Mouse (Mus musculus): ENCODE measurements around the gene Otog.

The Otog gene

DNA sequence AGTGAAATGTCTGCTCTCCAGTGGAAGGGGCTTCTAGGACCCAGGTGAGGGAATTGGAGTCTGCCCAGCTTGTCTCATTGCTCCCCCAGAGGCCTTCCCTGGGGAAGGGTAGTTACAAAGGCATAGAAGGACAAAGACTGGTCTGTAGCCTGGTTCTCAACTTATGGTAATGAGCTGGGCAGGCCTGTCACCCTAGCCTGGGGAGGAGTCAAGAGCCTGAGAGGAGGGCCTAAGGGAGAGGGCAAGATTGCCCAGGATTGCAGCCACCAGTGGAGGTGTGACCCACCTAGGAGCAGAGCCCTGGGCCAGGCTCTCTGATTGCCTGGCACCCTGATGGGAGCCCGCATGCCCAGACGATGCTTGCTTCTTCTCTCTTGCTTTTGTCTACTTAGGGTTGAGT is at the start of gene Otog:
Gene Otog, plus strand, starts transcription at position 292 of the 400 bp plus-strand sequence.
- no peak for DNase-seq (ENCODE audit: extremely low spot score, low read depth, low spot score)

DNA sequence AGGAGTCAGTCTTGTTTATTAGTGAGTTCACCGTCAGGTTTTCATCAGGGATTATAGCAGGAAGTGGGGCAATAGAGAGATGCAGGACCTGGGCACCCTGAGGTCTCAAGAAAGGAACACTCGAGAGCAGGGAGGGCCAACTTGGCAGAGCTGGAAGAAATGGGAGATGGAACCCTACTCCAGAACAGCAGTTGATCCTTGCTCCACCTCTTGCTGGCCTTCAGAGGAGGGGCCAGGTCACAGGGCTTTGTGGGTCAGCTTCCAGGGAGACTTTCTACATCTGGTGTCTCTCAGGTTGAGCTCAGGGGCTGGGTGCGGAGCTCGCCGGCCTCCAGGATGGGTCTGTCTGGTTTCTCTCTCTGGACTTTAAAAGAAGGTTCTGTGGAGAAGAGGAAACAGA is 45.4 kb upstream of the Otog start:
- DNase-seq (ENCODE audit: extremely low spot score, low read depth, low spot score): no peak

DNA sequence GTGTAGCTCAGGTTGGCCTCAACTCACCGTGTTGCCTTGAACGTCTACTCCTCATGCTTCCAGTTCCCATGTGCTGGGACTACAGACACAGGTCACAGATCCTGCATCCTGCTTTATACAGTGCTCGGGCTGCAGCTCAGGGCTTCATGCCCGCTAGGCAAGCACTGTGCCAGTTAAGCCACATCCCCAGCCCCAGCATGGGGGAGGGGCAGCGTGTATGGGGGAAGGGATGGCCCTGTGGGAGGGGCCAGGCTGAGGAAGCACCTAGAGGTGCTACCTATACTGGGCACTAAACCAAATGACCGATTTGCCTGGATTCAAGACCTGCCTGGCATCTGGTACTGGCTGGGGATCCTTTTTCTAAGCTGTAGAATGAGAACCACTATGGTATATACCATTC is 40.8 kb upstream of the Otog start:
- DNase-seq (ENCODE audit: extremely low spot score, low read depth, low spot score): no peak

DNA sequence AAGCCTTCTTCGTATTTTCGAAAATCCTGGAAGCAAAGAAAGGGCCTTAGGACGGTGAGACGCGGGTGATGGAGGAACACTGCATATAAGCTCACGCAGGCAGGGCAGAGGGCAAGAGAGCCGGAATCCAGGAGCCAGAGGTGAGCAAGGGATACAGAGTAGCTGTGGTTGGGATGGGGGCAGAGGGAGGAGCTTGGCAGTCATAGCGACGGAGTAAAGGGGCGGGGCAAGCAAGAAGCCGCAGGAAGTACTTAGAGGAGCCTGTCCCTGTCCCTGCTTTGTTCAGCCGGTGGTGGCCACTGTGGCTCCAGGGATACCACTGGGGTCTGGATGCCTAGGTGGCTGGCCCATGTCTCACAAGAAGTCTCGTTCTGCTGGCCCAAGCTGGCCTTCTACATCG is 39.1 kb upstream of the Otog start:
- DNase-seq (ENCODE audit: extremely low spot score, low read depth, low spot score): no peak

DNA sequence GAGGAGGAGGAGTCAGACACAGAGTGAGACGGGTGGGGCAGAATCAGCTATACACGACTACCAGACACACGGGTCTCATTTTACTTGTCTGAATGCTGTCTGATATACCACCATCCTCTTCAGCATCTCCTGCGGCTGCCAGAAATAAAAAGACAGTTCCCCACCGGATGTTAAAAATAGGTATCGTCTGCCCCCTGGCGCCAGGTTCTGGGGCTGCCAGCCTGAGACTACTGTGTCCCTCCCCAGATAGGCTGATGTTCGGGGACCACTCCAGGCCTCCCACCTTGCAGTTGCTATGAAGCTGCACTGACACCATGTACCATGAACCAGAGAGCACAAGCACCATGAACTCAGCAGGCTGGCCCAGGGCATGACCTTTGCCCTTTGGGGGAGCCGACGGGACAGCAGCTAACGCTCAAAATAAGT is 36.7 kb upstream of the Otog start:
- no peak for DNase-seq (ENCODE audit: extremely low spot score, low read depth, low spot score)

DNA sequence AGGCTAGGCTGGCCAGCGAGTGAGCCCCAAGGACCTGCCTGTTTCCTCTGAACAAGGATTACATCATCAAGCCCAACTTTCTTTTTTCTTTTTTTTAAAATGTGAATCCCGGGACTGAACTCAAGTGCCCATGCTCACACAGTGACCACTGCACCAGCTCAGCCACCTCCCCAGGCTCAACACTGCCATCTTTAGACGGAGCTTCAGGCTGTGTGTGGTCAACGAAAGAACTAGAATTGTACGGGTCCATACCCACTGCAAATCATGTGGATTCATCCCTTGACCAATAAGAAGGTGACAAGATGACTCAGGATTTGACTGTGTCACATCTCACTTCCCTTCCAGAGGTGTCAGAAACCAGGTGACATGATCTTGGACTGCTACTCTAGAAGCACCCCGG is 36.0 kb upstream of the Otog start:
- no peak for DNase-seq (ENCODE audit: extremely low spot score, low read depth, low spot score)

DNA sequence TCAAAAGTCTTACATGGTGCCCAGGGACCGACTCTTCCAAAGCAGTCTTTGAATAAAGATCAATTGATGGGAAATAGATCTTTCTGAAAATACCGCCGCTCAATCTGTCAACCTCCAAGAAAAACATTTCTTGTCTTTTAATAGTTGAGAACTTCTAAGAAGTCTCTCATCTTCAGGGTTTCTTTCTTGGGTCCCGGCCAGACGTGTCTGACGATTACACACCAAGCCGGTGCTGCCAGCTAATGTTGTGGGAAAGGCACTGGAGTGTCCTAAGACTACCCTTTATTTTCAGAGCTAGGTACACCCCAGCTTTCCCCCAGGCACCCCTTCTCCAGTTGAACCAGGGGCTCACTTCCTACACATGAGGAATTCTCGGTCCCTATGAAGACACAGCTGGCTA is 32.7 kb upstream of the Otog start:
- DNase-seq (ENCODE audit: extremely low spot score, low read depth, low spot score): no peak

DNA sequence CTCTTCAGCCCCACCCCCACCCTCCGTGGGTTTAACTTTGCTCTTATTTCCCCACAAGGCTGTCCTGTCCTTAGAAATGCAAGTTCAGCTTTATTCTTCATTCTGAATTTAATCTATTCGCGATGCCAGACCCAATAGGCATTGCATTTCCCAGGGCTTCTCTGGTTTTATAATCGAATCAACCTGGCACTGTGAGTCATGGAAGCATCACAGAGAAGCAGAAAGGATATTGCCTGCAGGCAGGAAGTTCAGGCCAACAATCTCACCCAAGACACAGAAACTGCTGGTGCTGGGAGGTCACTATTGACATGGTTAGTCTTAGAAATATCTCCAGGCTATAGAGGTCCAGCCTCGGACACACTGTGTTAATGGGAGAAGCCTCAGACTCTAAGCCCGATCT is 30.5 kb upstream of the Otog start:
- DNase-seq (ENCODE audit: extremely low spot score, low read depth, low spot score): no peak

DNA sequence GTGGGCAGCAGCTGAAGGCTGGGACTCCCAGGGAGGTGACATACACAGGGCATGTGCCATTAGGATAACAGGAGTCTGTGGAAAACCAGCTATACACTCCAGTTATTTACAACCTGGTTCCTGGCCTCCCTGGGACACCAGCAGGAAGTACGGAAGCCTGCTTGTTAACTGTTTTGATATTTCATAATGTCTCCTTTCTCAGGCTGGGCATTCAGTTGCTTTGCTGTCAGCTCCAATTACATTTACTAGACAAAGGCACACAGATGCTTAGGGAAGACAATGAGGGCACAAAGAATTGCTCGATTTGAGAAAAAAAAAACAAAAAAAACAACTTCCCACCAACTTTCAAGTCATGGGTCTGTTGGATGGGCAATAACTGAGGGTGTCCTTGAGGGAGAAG is 24.3 kb upstream of the Otog start:
- DNase-seq (ENCODE audit: extremely low spot score, low read depth, low spot score): no peak

DNA sequence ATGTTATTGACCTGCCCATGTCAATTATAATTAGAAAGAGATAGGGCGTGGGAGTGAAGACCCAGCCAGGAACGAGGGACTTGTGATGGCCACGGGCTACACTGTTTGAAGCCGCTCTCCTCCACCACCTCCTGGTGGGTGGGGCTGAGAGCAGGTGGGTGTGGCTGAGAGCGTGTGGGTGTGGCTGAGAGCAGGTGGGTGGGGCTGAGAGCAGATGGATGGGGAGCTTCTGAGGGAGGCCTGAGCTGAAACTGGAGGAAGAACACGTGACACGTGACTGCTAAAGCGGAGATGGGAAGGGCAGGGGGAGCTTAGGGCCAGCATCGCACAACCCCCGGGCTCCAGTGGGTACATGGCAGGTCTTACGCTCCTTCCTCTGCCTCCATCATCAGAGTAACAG is 22.4 kb upstream of the Otog start:
- DNase-seq (ENCODE audit: extremely low spot score, low read depth, low spot score): no peak

DNA sequence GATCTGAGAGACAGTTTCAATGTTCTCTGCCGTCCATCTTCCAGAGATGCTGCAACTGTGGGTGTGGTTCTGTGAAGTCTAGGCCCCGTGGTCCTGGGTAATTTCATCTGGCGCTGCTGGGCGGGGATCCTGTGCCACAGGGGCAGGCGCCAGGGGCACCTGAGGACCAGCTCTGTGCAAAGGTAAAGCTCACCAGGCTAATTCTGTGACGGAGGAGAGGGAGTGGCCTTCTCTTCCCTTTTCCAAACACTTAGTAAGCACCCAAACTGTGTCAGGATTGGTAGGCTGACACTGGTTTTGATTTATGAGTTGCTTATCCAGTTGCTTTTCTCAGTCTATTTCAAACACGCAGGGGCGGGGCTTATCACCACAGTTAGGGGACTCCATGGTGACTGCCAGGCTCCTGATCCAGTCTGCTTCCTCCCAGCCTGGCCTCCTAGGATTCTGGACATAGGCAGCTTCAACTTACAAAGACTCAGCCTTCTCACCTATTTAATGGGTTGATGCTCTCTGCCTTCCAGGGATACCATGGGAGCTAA is 20.1 kb upstream of the Otog start:
- DNase-seq (ENCODE audit: extremely low spot score, low read depth, low spot score): no peak

DNA sequence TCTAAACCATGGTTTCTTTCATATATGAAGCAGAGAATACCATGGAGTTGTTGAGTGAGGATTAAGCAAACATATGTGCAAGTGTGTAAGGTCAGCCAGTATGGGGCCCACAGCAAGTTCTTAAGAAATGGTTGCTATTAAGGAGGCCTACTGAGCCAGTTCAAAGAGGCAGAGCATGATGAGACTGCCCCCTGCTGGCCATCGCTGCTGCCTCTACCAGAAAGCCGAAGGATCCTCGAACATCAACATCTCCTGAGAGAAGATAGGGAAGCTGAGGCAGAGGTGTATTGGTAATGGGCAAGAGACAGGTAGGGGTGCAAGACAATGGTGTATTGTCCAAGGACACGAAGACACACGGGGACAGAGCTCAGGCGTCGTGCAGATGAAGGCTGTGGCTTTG is 14.5 kb upstream of the Otog start:
- DNase-seq (ENCODE audit: extremely low spot score, low read depth, low spot score): no peak

DNA sequence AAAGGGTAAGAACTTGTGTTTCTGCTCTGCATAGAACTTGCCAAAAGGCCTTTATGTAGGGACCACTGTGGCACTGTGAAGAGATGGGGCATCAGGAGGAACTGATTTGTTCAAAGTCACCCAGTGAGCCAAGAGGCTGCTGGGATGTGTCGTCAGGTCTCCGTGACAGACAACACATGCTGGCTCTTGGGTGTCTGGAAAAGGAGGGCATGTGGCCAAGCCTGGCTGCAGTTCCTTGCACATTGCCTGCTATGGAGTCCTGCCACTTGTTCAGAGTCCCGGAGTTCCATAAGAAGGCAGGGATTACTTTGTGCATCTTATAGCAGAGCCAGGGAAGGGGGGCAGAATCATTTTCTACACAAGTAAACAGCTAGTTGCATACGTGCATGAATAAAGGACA is 13.9 kb upstream of the Otog start:
- no peak for DNase-seq (ENCODE audit: extremely low spot score, low read depth, low spot score)

DNA sequence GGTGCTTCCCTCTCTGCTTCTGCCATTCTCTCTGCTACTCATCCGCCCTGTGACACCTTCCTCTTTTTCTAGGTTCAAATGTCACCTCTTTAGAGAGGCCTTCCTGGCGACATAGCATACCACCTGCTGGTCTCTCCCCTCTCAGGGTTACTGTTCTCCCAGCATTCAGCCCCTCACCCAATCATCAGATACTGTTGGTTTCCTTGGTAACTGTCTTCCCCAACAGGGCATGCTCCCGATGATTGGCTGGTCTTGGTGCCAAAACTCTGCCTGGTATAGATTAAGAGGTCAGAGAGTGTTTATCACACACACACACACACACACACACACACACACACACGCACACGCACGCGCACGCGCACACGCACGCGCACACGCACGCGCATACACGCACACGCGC is 4.8 kb upstream of the Otog start:
- DNase-seq (ENCODE audit: extremely low spot score, low read depth, low spot score): no peak

DNA sequence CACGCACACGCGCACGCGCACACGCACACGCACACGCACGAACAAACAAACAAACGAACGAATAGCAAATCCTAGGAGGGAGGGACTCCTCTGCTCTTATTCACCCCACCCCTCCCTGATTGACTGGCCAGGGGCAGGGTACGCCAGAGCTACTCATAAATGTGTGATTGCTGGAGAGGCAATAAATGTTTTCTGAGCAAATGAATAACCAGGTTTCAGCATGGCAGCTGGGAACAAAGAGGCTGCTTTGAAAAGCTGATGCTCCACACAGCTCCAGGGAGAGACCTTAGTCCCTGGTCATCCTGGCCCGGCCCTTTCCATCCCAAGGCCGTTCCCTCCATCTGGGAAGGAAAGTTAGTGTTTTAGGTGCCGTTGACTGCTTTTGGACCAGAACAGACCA is 4.4 kb upstream of the Otog start:
- no peak for DNase-seq (ENCODE audit: extremely low spot score, low read depth, low spot score)

DNA sequence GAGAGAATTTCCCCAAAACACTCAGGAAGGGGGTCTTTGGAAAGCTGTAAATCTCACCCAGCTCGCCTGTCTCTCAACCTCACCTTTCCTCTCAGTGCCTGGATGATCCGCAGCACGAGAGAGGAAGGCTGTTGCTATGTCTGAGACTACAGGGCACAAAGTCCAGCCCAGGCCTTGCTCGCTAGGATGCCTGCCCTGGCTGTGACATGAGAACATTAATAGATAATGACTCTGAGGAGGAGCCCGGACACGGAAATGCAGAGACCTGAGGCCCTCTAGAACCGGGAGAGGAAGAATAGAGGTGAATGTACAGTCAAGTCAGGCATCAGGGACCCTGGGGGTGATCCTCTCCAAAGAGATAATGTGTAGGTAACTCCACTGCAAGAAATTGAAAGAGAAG is 3.6 kb upstream of the Otog start:
- no peak for DNase-seq (ENCODE audit: extremely low spot score, low read depth, low spot score)

DNA sequence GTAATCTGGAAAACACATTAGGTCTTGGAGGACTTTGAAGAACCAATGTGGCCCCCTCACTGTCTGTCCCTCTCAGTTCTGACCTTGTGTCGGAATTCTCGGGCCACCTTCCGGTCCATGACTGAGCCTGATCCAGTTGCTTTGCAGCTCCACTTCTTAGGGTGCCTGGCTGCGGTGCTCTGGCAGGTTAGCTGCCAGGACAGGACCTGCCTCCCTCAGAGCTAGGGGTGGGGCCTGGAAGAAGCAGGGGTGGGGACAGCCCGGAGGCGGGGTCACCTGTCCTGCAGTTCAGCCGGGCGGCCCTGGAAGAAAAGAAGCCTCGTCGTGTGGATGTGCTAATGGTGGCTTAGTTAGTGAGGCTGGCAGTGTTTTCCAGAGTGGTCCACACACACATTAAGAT is 2.4 kb upstream of the Otog start, which contains the start of gene Ush1c:
Gene Ush1c, minus strand, starts transcription at position 158 of the 400 bp plus-strand sequence.
- DNase-seq (ENCODE audit: extremely low spot score, low read depth, low spot score): no peak

DNA sequence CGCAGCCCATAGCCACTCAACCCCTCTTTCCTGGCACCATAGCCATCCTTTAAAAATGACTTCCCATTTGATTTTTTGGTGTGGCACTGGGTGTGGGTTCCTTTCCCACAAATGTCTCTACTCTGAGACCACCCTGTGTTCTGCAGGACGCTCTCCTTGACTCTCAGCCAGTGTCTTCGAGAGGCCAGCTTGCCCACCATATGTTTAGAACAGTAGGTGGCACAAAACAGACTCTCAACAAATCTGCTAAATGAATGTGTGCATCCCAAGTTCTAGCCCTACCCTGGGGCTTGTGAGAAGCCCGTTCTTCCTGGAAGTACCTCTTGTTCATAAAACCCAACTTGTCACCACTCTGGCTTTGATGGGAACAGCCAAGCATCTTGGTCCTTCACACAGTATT is 696 bp upstream of the Otog start:
- no peak for DNase-seq (ENCODE audit: extremely low spot score, low read depth, low spot score)

DNA sequence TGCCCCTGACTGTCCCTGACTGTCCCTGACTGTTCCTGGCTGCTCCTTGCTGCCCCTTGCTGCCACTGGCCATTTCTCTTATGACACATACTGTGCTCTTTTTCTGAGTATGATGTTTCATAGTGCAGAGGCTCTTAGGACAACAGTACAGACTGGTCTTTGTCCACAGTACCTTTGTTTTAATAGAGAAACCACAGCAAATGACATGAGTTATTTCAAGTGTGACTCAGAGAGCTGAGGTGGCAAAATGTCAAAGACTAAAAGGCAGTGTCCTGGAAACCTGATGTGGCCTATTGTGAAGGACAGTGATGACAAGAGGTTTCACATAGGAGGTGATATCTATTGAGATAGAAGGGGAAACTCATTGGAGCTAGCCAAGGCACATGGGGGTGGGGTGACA is 6.1 kb downstream of the Otog start:
- DNase-seq (ENCODE audit: extremely low spot score, low read depth, low spot score): no peak

DNA sequence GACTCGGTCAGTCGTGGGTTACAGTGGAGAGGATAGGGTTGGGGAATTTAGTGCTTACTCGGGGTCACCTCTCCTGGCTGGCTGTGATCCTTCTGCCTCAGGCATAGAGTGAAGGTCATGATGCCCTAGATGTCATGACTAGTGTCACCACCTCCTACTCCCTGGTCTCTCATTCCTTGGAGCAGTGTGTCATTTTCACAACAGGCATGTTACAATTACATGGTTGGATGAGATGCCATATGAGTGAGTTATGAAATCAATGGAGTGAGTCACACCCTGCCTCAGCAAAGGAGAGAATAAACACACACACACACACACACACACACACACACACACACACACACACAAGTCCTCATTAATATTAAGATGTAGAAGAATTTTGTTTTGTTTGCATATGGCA is 6.8 kb downstream of the Otog start:
- DNase-seq (ENCODE audit: extremely low spot score, low read depth, low spot score): no peak

DNA sequence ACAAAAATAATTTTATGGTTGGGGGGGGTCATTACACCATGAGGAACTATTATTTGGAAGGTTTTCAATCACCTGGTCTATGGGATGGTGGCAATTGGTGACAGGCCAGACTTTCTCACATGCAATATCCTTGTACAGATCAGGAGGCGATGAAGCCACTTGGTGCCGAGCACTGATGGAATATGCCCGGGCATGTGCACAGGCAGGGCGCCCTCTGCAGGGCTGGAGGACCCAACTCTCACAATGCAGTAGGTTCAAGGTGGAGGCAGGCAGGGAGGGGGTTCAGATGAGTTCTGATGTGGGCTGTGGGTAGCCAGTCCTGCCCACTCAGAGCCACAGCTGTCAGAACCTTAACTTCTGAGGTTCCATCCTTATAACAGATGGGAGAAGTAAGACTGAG is 11.1 kb downstream of the Otog start:
- DNase-seq (ENCODE audit: extremely low spot score, low read depth, low spot score): no peak

DNA sequence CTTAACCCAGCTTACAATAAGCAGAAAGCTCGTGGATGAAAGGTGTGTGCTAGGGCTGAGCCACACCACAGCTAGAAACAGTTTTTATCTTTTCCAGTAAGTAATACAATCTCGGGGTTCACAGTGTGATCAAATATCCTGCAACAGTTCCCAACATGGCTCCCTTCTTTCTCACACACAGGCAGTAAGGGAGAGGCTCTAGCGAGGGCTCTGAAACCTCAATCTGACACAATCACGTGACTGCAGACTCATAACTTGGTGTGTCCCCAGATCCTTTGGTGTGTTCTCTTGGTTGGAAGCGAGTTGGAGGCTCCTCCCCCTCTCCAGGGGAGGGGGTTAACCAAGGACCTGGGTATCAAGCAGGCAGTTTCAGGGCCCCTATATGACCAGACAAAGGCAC is 35.4 kb downstream of the Otog start:
- DNase-seq (ENCODE audit: extremely low spot score, low read depth, low spot score): no peak

DNA sequence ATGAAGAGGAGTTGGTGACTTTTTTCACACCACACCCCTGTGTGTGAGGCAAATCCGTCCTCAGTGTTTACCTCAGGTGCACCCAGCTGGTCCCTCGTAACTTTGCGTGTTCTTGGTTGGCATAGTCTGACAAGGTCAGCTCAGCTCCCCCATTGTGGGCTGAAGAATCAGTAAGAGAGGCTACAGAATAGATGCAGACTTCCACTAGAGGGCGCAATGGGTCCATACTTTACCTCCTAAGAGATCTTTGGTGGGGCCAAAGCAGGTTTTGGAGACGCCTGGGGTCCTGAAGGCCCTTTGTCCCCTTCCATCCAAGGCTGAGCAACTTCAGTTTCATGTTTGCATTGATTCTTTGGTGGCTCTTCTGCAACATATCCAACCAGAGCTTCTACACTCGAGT is 39.2 kb downstream of the Otog start:
- peak; percentile 50 for DNase-seq (ENCODE audit: extremely low spot score, low read depth, low spot score)

DNA sequence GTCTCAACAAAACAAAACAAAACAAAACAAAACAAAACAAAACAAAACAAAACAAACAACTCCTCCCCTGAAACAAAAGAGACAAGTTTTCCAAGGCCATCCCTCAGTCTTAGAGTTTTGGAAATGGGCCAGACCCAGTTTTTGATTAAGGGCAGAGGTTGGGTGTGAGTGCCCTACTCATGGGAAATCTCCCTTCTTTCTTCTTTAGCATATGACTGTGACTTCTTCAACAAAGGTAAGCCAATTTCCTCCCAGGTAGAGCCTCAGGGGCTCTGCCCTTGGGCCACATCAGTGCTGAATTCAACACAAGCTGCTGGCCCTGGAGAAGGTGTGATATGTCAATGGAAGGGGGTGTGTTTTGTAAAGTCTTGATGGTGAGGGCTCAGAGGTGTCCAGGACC is 40.1 kb downstream of the Otog start:
- no peak for DNase-seq (ENCODE audit: extremely low spot score, low read depth, low spot score)

All from hindlimb bud, embryonic 11.5 days (tissue).